Comparison of ENCODE assay signal across 12 mouse cellular contexts in genomic region chr2:38560296-38561227, GRCm38 (mm10). TPM values are rescaled to one million over a fixed set of nuclear protein-coding genes. Genes with fewer than 3 reads are reported as not detected.
DNase-seq lines count a peak whose midpoint lies in the region; ATAC-seq lines count a peak whose summit lies in the region.
"Had no signal": no experiment of that assay in that cellular context is flagged by ENCODE, and none has a peak within 500 bp of the region (broad histone marks: within the 10 kb centered on the region; RNA-seq: fewer than 3 reads in every experiment).

No protein-coding gene starts in this region.

- no peak overlapping the region for H3K27ac ChIP-seq in kidney, embryonic 15.5 days
- peak overlapping the region; percentile 71 for H3K27ac ChIP-seq in hindbrain, embryonic 10.5 days

- H3K9ac ChIP-seq in kidney, embryonic 15.5 days = no peak overlapping the region

- WGBS in kidney, embryonic 15.5 days = 69% methylated on average over 17 of the region's 17 CpGs
- 45% methylated on average over 17 of the region's 17 CpGs for WGBS in hindbrain, embryonic 10.5 days

- peak; percentile 33; the same call in 1 of the 2 replicates for ATAC-seq in kidney, embryonic 15.5 days (replicated peaks; ENCODE audit: low FRiP score)

- H3K27me3 ChIP-seq in kidney, embryonic 15.5 days = no peaks in the 10 kb centered on the region
- H3K27me3 ChIP-seq in hindbrain, embryonic 10.5 days (ENCODE audit: insufficient read depth, poor library complexity, severe bottlenecking) = no peaks in the 10 kb centered on the region

- peaks cover 47% of the 10 kb centered on the region for H3K36me3 ChIP-seq in kidney, embryonic 15.5 days
- H3K36me3 ChIP-seq in hindbrain, embryonic 10.5 days = peaks cover 66% of the 10 kb centered on the region

- no peak overlapping the region for H3K4me2 ChIP-seq in kidney, embryonic 15.5 days

- no peak overlapping the region for H3K4me3 ChIP-seq in kidney, embryonic 15.5 days (replicated peaks)
- H3K4me3 ChIP-seq in hindbrain, embryonic 10.5 days = no peak overlapping the region

- no peak for DNase-seq in kidney, postnatal 4 days
- DNase-seq in ZHBTc4 (ENCODE audit: low read depth, low spot score) = peak; percentile 85
- DNase-seq in hindbrain, embryonic 10.5 days (ENCODE audit: low spot score) = peak; percentile 27
- peak; percentile 41 for DNase-seq in retina, postnatal 1 day
- DNase-seq in gastrocnemius, adult 18-20 months (ENCODE audit: low spot score) = no peak
- DNase-seq in layer of hippocampus, adult 8-10 months (ENCODE audit: low spot score in 2 of 2) = no peak
- DNase-seq: adrenal gland, postnatal 36 days; heart, adult 18-20 months; kidney, adult 11 months; kidney, postnatal 36 days; lung, postnatal 36 days had no signal

- H3K9me3 ChIP-seq in kidney, embryonic 15.5 days (replicated peaks) = no peaks in the 10 kb centered on the region
- no peaks in the 10 kb centered on the region for H3K9me3 ChIP-seq in hindbrain, embryonic 10.5 days

- H3K4me1 ChIP-seq in kidney, embryonic 15.5 days = no peaks in the 10 kb centered on the region
- peaks cover 44% of the 10 kb centered on the region for H3K4me1 ChIP-seq in hindbrain, embryonic 10.5 days (replicated peaks)

RNA-seq across cellular contexts. Expression of gene Nek6, which starts 49.1 kb away (rescaled TPM):
- polyA plus RNA-seq in kidney, embryonic 15.5 days (2015; fragmentation: Nextera tagmentation; extraction: Ambion mirVana) = 69.3 and 73.1 TPM in 2 replicates
- 68.8 and 77.5 TPM in 2 replicates for polyA plus RNA-seq in hindbrain, embryonic 10.5 days (2016; fragmentation: Nextera tagmentation; extraction: Ambion mirVana)
- total RNA-seq in gastrocnemius, adult 18-20 months (2021) = 10 to 100 TPM; 11.5 to 14.0 TPM
- total RNA-seq in layer of hippocampus, adult 8-10 months (2022) = 10 to 100 TPM; 34.1 to 54.9 (median 44.9) TPM

Comparison
In these comparisons a context has a peak if more than half of its experiments do, and no peak if none do; other contexts are left out.
1. DNase-seq: peak in ZHBTc4 (single experiment), hindbrain, embryonic 10.5 days (single experiment) and retina, postnatal 1 day (single experiment); none in kidney, postnatal 4 days (0 of 2), gastrocnemius, adult 18-20 months (single experiment) and layer of hippocampus, adult 8-10 months (0 of 2).